Mouse (Mus musculus): ENCODE results near the gene Gm10197. TPM values are rescaled to one million over a fixed set of nuclear protein-coding genes. Genes with fewer than 3 reads are reported as not detected.

The Gm10197 gene
- polyA plus RNA-seq, 1 experiment from 2014 or later = not detected

DNA sequence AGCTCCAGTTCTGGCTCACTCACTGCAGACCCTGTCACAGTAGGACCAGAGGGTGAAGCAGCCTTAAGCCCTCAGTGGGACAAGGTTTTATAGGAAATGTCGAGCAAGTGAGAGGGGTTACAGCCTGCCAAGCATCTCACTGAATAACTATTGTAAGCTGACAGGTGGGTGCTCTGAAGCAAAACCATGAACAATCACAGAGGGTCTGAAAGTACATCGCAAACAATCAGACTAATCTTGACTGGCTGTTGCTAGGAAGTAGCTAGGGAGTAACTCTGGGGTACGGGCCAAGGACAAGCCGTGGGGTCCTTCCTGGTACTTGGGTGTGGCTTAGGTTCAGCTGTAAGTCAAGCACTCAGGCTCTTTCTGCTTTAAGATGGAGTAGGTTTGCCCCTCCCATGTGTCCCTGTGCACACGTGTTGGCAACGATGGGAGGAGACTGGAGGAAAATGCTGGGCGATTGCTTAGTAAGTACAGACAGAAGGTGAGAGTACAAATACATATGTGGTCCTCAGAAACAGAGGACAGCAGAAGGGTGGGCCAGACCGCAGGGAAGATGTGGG is 21.3 kb upstream of the Gm10197 start:
- no peaks in the 10 kb centered on the region for H3K9me3 ChIP-seq (replicated peaks)
- no peak overlapping the region for H3K4me3 ChIP-seq
- H3K4me2 ChIP-seq = no peak overlapping the region
- peaks cover 11% of the 10 kb centered on the region for H3K4me1 ChIP-seq (replicated peaks)
- H3K27ac ChIP-seq (ENCODE audit: poor library complexity, severe bottlenecking) = no peak overlapping the region
- H3K9ac ChIP-seq = no peak overlapping the region; the same call in 1 of the 2 replicates
- 73% methylated on average over 8 of the region's 8 CpGs for WGBS
- H3K36me3 ChIP-seq = peaks cover 10% of the 10 kb centered on the region
- ATAC-seq (ENCODE audit: insufficient number of reproducible peaks, low FRiP score) = no peak
- H3K27me3 ChIP-seq (replicated peaks) = no peaks in the 10 kb centered on the region

DNA sequence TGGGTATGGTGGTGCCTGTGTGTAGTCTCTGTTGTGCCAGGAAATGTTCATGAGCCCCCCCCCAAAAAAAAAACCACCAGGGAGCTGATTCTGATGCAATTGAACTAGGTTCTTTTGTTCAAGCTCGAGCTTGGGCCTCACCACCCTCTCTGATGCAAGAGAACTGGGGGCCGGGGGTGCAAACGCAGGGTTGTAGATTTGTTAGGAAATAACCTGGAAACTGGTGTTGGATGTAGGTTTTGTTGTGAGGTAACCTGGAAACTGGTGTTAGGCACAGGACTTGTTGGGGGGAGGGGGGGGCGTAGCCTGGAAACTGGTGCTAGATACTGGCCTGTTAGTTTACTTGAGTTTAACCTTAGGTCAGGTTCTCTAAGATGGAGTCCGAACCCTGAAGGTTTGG is 20.2 kb upstream of the Gm10197 start:
- whole genome bisulfite sequencing = 87% methylated on average over 5 of the region's 5 CpGs
- Histone ChIP-seq H3K27me3 (replicated peaks) (no peaks in the 10 kb centered on the region), H3K4me1 (replicated peaks) (peaks cover 15% of the 10 kb centered on the region), H3K9me3 (replicated peaks) (no peaks in the 10 kb centered on the region), H3K36me3 (peaks cover 21% of the 10 kb centered on the region), H3K27ac (ENCODE audit: poor library complexity, severe bottlenecking) (no peak overlapping the region), H3K9ac (peak overlapping the region; percentile 69; the same call in 1 of the 2 replicates), H3K4me3 (0 out of 2 replicates have a peak overlapping the region, but pooled peaks have one; percentile 87), H3K4me2 (peak overlapping the region; percentile 71)
- ATAC-seq (ENCODE audit: insufficient number of reproducible peaks, low FRiP score) = no peak

DNA sequence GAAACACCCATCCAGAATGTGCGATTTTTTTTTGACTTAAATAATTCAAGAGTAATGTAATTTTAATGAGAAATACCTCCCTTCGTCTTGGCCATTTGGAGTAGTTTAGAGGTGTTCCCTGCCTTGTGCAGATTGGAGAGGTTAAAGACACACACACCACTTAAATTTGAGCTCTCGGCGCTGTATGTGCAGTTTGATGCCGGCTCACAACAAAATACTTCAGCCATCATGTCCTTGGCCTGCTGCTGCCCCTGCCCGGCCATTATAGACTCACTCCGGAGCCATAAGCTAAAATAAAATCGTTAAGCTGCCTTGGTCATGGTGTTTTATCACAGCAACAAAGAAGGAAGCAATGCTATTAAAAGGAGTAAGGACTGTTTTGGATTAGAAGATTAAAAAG is 19.8 kb upstream of the Gm10197 start:
- Histone ChIP-seq H3K27ac (ENCODE audit: poor library complexity, severe bottlenecking) (no peak overlapping the region), H3K9me3 (replicated peaks) (no peaks in the 10 kb centered on the region), H3K4me2 (peak overlapping the region; percentile 71), H3K4me1 (replicated peaks) (peaks cover 15% of the 10 kb centered on the region), H3K36me3 (peaks cover 23% of the 10 kb centered on the region), H3K9ac (peak overlapping the region; percentile 69), H3K27me3 (replicated peaks) (no peaks in the 10 kb centered on the region), H3K4me3 (peak overlapping the region; percentile 87)
- ATAC-seq (ENCODE audit: insufficient number of reproducible peaks, low FRiP score) = no peak
- 48% methylated on average over 8 of the region's 8 CpGs for WGBS

DNA sequence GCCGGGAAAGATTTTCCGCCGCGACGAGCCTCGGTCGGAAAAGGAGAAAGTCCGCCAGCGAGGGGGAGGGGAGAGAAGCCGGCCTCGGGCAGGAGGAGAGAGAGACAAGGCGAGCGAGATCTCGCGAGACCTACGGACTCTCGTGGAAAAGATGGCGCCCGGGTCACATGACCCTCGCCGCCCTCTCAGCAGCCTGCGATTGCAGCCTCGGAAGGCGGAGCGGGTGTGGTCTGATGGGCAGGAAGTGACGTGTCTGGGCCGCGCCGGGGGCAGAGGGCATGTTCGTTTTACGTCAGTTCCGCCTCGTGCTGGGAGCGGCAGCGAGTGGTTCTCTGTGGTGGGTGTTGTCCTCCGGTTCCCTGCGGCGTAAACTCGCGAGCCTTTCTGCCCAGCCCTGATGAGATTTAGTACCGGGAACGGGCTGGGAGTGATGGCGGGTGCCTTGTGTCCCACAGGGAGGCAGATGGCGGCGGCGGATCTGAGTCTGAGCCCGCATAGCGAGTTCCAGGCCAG is 19.0 kb upstream of the Gm10197 start, which contains the start of gene Smndc1:
TSS of gene Smndc1 (minus strand) at position 84 of the 513 bp plus-strand sequence.
- peaks cover 31% of the 10 kb centered on the region for H3K36me3 ChIP-seq

DNA sequence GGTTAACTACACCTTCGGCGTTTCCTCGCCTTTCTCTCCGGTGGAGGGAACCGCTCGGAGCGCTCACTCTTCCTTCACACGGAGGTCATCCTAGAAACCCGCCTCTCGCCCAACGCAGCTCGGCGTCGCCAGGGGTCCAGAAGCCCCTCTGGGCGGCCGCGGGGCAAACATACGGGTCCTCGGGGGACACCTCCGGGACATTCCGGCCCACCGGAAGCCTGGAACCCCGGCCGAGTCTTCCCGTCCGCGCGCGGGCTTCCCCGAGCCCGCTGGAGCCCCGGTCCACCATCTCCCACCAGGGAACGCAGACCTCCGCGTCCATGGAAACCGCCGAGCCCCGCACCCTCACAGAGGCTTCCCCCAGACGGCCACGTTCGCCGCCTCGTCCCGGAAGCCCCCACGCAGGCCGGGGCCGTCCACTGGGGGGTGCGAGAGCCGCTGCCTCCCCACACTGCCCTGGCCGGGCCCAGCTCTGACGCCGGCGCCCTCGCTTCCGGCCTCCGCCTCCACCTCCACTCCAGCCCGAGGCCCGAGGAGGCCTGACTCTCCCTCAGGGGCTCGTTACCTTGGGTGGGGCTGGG is 18.4 kb upstream of the Gm10197 start:
- Histone ChIP-seq H3K9ac (peak overlapping the region; percentile 94), H3K27me3 (replicated peaks) (no peaks in the 10 kb centered on the region), H3K9me3 (replicated peaks) (no peaks in the 10 kb centered on the region), H3K4me1 (replicated peaks) (peaks cover 15% of the 10 kb centered on the region), H3K4me2 (peak overlapping the region; percentile 69), H3K36me3 (peaks cover 31% of the 10 kb centered on the region), H3K27ac (ENCODE audit: poor library complexity, severe bottlenecking) (peak overlapping the region; percentile 98), H3K4me3 (peak overlapping the region; percentile 87)
- ATAC-seq (ENCODE audit: insufficient number of reproducible peaks, low FRiP score) = peak; percentile 91
- WGBS = under 1% methylated on average over 59 of the region's 59 CpGs

More for the DNA sequence above, 19.0 kb upstream of the Gm10197 start, which contains the start of gene Smndc1:
- H3K9me3 ChIP-seq (replicated peaks) = no peaks in the 10 kb centered on the region
- no peaks in the 10 kb centered on the region for H3K27me3 ChIP-seq (replicated peaks)
- peak within 1 kb of the TSS; percentile 87 for H3K4me3 ChIP-seq
- WGBS = under 1% methylated on average over 48 of the region's 48 CpGs
- peaks cover 15% of the 10 kb centered on the region for H3K4me1 ChIP-seq (replicated peaks)
- H3K27ac ChIP-seq (ENCODE audit: poor library complexity, severe bottlenecking) = peak within 1 kb of the TSS; percentile 98
- ATAC-seq (ENCODE audit: insufficient number of reproducible peaks, low FRiP score) = peak; percentile 99
- peak within 1 kb of the TSS; percentile 94 for H3K9ac ChIP-seq
- H3K4me2 ChIP-seq = peak within 1 kb of the TSS; percentile 71

DNA sequence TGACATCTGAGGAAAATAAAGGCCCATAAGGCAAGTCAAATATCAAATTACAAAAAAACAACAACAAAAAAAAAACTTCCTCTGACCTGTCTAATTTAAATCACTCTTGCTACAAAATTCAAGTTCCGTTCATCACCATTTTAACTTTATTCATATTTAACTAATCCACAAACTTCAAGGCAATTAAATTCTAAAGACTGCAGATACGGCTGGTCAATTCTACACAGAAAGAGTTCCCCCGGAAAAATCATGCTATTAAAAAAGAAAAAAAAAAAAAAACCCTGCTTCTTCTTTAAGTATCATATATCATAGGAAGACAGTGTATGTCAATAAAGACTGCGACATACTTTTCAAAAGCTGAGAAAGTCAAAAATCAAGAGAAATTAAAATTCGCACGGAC is 17.9 kb upstream of the Gm10197 start:
- Histone ChIP-seq H3K4me3 (peak overlapping the region; percentile 87), H3K4me1 (replicated peaks) (peaks cover 15% of the 10 kb centered on the region), H3K36me3 (peaks cover 31% of the 10 kb centered on the region), H3K4me2 (peak overlapping the region; percentile 69), H3K9me3 (replicated peaks) (no peaks in the 10 kb centered on the region), H3K9ac (peak overlapping the region; percentile 94), H3K27ac (ENCODE audit: poor library complexity, severe bottlenecking) (peak overlapping the region; percentile 98; the same call in 1 of the 2 replicates), H3K27me3 (replicated peaks) (no peaks in the 10 kb centered on the region)
- no peak for ATAC-seq (ENCODE audit: insufficient number of reproducible peaks, low FRiP score)
- WGBS = 22% methylated on average over 6 of the region's 6 CpGs

DNA sequence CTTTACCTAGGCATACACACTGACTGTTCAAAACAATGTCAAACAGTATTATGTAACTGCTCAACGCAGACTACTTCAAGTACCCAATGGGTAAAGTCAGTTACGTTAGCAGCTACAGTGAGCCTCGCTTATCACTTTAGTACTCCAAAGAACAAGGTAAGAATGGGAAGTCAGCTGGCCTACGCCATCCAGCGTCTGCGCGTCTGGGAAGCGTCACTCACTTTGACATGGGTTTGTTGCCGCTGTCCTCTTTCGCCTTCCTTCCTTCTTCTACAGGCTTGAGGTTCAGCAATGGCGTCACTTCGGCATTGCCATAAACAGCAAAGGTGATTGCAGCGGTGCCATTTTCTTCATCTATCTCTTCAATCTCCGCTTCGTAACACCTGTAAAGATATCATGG is 11.8 kb upstream of the Gm10197 start:
- Histone ChIP-seq H3K36me3 (peaks cover 70% of the 10 kb centered on the region), H3K9ac (no peak overlapping the region), H3K4me2 (no peak overlapping the region), H3K27ac (ENCODE audit: poor library complexity, severe bottlenecking) (no peak overlapping the region), H3K4me1 (replicated peaks) (peaks cover 10% of the 10 kb centered on the region), H3K9me3 (replicated peaks) (no peaks in the 10 kb centered on the region), H3K4me3 (no peak overlapping the region), H3K27me3 (replicated peaks) (no peaks in the 10 kb centered on the region)
- ATAC-seq (ENCODE audit: insufficient number of reproducible peaks, low FRiP score) = no peak
- 75% methylated on average over 15 of the region's 15 CpGs for WGBS

DNA sequence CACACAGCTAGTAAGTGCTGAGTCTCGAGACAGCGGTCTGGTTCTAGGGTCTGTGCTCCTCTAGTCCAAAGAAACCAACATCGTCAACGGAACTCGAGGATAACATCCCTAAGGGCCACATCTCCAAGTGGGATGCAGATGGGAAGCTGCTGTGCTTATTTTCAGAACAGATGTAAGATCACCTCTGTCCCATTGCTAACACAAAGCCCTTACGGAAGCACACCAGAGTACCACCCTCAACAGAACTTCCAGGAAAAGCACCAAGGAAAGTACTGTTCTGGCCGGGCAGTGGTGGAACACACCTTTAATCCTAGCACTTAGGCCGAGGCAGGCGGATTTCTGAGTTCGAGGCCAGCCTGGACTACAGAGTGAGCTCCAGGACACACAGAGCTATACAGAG is 6.9 kb upstream of the Gm10197 start:
- no peak for ATAC-seq (ENCODE audit: insufficient number of reproducible peaks, low FRiP score)
- Histone ChIP-seq H3K4me3 (no peak overlapping the region), H3K9me3 (replicated peaks) (no peaks in the 10 kb centered on the region), H3K4me1 (replicated peaks) (peaks cover 3% of the 10 kb centered on the region), H3K9ac (no peak overlapping the region), H3K27ac (ENCODE audit: poor library complexity, severe bottlenecking) (no peak overlapping the region), H3K27me3 (replicated peaks) (no peaks in the 10 kb centered on the region), H3K36me3 (peaks cover 57% of the 10 kb centered on the region), H3K4me2 (no peak overlapping the region)
- WGBS = 91% methylated on average over 10 of the region's 10 CpGs

DNA sequence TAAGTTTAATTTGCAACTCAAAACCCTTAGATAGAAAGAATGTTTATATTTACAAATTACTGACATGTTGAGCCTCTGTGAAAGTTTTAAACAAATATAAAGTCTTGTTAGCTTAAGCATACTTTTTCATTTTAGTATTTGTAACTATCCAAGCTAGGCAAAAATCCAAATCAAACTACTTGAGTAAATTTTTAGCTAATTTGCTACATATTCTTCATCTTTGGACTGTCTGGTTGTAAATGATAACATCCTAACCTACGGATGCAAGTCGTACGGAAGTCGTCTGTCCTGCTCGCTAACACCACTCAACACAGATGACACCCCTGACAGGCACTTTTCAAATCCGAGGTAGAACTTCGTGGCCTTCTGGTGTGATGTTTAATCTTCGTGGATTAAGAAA is 6.1 kb upstream of the Gm10197 start:
- peaks cover 53% of the 10 kb centered on the region for H3K36me3 ChIP-seq
- WGBS = 80% methylated on average over 8 of the region's 8 CpGs
- no peak for ATAC-seq (ENCODE audit: insufficient number of reproducible peaks, low FRiP score)

DNA sequence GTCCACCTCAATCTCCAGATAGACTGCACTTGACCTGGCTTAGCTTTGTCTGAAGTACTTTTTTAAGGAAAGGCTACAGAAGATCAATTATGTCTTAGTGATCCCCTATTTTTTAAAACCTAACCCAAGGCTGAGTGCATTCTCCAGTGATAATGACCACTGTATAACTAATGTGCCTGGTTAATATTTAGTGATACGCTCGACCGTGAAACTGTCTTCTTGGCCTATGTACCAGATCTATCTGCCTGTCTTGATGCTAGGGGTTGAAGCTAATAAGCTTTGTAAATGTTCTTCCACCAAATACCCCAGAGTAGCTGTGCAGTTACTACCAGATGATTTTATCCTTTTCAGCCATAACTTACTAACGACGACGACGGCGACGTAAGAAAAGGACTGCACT is 4.2 kb upstream of the Gm10197 start:
- no peak for ATAC-seq (ENCODE audit: insufficient number of reproducible peaks, low FRiP score)
- 92% methylated on average over 9 of the region's 9 CpGs for WGBS
- peaks cover 54% of the 10 kb centered on the region for H3K36me3 ChIP-seq

More for the DNA sequence above, 6.1 kb upstream of the Gm10197 start:
- H3K4me1 ChIP-seq (replicated peaks) = peaks cover 6% of the 10 kb centered on the region
- H3K4me2 ChIP-seq = no peak overlapping the region
- H3K9ac ChIP-seq = no peak overlapping the region
- no peak overlapping the region for H3K4me3 ChIP-seq
- H3K9me3 ChIP-seq (replicated peaks) = no peaks in the 10 kb centered on the region
- no peaks in the 10 kb centered on the region for H3K27me3 ChIP-seq (replicated peaks)
- no peak overlapping the region for H3K27ac ChIP-seq (ENCODE audit: poor library complexity, severe bottlenecking)

DNA sequence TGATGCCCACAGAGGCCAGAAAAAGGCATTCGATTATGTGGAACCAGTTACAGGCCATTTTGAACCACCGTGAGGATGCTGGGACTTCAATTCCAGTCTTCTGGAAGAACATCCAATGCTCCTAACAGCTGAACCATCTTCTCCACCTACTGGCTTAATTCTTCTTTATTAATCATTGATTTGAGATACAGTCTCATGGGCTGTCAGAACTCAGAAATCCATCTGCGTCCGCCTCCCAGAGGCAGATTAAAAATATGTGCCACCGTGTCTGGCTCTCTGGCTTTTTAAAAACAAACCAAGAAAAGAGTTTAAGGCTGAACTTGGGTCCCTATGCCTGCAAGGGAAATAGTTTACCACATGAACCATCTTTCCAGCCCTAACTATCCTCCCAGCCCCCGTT is 3.7 kb upstream of the Gm10197 start:
- H3K9ac ChIP-seq = no peak overlapping the region
- no peak overlapping the region for H3K4me3 ChIP-seq
- H3K36me3 ChIP-seq = peaks cover 51% of the 10 kb centered on the region
- WGBS = 88% methylated on average over 6 of the region's 6 CpGs
- H3K27ac ChIP-seq (ENCODE audit: poor library complexity, severe bottlenecking) = no peak overlapping the region
- no peak overlapping the region for H3K4me2 ChIP-seq
- no peak for ATAC-seq (ENCODE audit: insufficient number of reproducible peaks, low FRiP score)
- H3K9me3 ChIP-seq (replicated peaks) = no peaks in the 10 kb centered on the region
- peaks cover 17% of the 10 kb centered on the region for H3K4me1 ChIP-seq (replicated peaks)
- H3K27me3 ChIP-seq (replicated peaks) = no peaks in the 10 kb centered on the region

More for the DNA sequence above, 4.2 kb upstream of the Gm10197 start:
- Histone ChIP-seq H3K27ac (ENCODE audit: poor library complexity, severe bottlenecking) (no peak overlapping the region), H3K9ac (no peak overlapping the region), H3K4me2 (no peak overlapping the region), H3K27me3 (replicated peaks) (no peaks in the 10 kb centered on the region), H3K9me3 (replicated peaks) (no peaks in the 10 kb centered on the region), H3K4me3 (no peak overlapping the region), H3K4me1 (replicated peaks) (peaks cover 16% of the 10 kb centered on the region)

All from heart, embryonic 12.5 days (tissue).